Mouse (Mus musculus) thymus, adult 2 months (tissue): ENCODE results near the gene Rxfp2. TPM values are rescaled to one million over a fixed set of nuclear protein-coding genes. Genes with fewer than 3 reads are reported as not detected.
A peak's percentile ranks its signal among the peaks of the same experiment; 100 is the strongest.

ENCODE experiments used
- DNase-seq: peaks from one replicate; pipeline ENCODE4 v3.0.0; 2021
- H3K27ac ChIP-seq: fragments of 200-500 bp; 2 replicates; pipeline ENCODE4 v1.5.1; 2012; ENCODE audit warnings: low read length, control low read depth; ENCODE audit not compliant: control insufficient read depth, insufficient read depth
- H3K27me3 ChIP-seq: fragments of 200-500 bp; 2 replicates; pipeline ENCODE4 v1.6.1; 2012; ENCODE audit warnings: mild to moderate bottlenecking, low read length, moderate library complexity, mixed read lengths; ENCODE audit not compliant: control insufficient read depth, insufficient read depth
- H3K36me3 ChIP-seq: fragments of 200-500 bp; 2 replicates; pipeline ENCODE4 v1.6.1; 2012; ENCODE audit warnings: mild to moderate bottlenecking, low read length, moderate library complexity; ENCODE audit not compliant: control insufficient read depth, insufficient read depth
- H3K4me1 ChIP-seq: fragments of 200-500 bp; replicated peaks from 2 replicates; pipeline ENCODE4 v1.6.1; 2012; ENCODE audit warnings: low read length; ENCODE audit not compliant: control insufficient read depth, insufficient read depth
- H3K4me3 ChIP-seq: fragments of 200-500 bp; 2 replicates; pipeline ENCODE4 v1.5.1; 2012; ENCODE audit warnings: mild to moderate bottlenecking, low read length, control low read depth, moderate library complexity; ENCODE audit not compliant: control insufficient read depth, insufficient read depth
- CTCF ChIP-seq: fragments of 200-500 bp; IDR thresholded peaks from 2 replicates; pipeline ENCODE4 v1.5.1; 2012; ENCODE audit warnings: mild to moderate bottlenecking, control low read depth, low read length, moderate library complexity, borderline replicate concordance; ENCODE audit not compliant: control insufficient read depth, poor library complexity, insufficient read depth; ENCODE audit errors: extremely low read depth
- POLR2A ChIP-seq: fragments of 200-500 bp; IDR thresholded peaks from 2 replicates; pipeline ENCODE4 v1.6.1; 2012; ENCODE audit warnings: mild to moderate bottlenecking, low read length, control low read depth, moderate library complexity; ENCODE audit not compliant: control insufficient read depth, poor library complexity, insufficient read depth; ENCODE audit errors: extremely low read depth
- WGBS: fragments of 180-500 bp; shearing (Covaris S2); methylation state at CpG from one replicate; pipeline ENCODE4 v1.1.7; 2018; 5-methylcytosine and 5-hydroxymethylcytosine counted together
- polyA plus RNA-seq: library from polyadenylated mRNA; depleted of rRNA; stranded (reverse); fragments of >200 nt; gene quantifications from 2 replicates; pipeline ENCODE4 v1.2.3, GENCODE M21; 2012

Gene Rxfp2
- polyA plus RNA-seq, 1 experiment = 0.26 TPM

GRCm38 (mm10) chr5:150036286-150036685 is 17.8 kb downstream of the Rxfp2 start:
- Histone ChIP-seq H3K36me3 (no peaks in the 10 kb centered on the region), H3K4me1 (no peaks in the 10 kb centered on the region), H3K4me3 (no peak overlapping the region), H3K27me3 (no peaks in the 10 kb centered on the region), H3K27ac (no peak overlapping the region)
- WGBS = 93% methylated on average over 8 of the region's 8 CpGs
- no peak for TF ChIP-seq CTCF
- no peak for TF ChIP-seq POLR2A
- no peak for DNase-seq

- 67% methylated on average over 4 of the region's 4 CpGs for WGBS
- Histone ChIP-seq H3K27ac (no peak overlapping the region), H3K27me3 (no peaks in the 10 kb centered on the region), H3K4me3 (no peak overlapping the region), H3K4me1 (no peaks in the 10 kb centered on the region), H3K36me3 (no peaks in the 10 kb centered on the region)
- DNase-seq = no peak
- TF ChIP-seq CTCF (no peak), POLR2A (no peak)
These were observed 18.4 kb downstream of the Rxfp2 start for GRCm38 (mm10) chr5:150036918-150037317.

- no peak overlapping the region for H3K4me3 ChIP-seq
- WGBS = 83% methylated on average over 2 of the region's 2 CpGs
- no peaks in the 10 kb centered on the region for H3K36me3 ChIP-seq
- no peak overlapping the region for H3K27ac ChIP-seq
- DNase-seq = no peak
- no peak for TF ChIP-seq POLR2A
- no peak for TF ChIP-seq CTCF
- no peaks in the 10 kb centered on the region for H3K4me1 ChIP-seq
- H3K27me3 ChIP-seq = no peaks in the 10 kb centered on the region
These were observed 26.1 kb downstream of the Rxfp2 start for GRCm38 (mm10) chr5:150044533-150044932.

- H3K36me3 ChIP-seq = no peaks in the 10 kb centered on the region
- DNase-seq = no peak
- TF ChIP-seq CTCF = no peak
- no peak for TF ChIP-seq POLR2A
- no peaks in the 10 kb centered on the region for H3K27me3 ChIP-seq
- H3K27ac ChIP-seq = no peak overlapping the region
- no peak overlapping the region for H3K4me3 ChIP-seq
- 82% methylated on average over 15 of the region's 15 CpGs for WGBS
- H3K4me1 ChIP-seq = no peaks in the 10 kb centered on the region
These were observed 28.0 kb downstream of the Rxfp2 start for GRCm38 (mm10) chr5:150046438-150046837.

GRCm38 (mm10) chr5:150049946-150050345 is 31.5 kb downstream of the Rxfp2 start:
- Histone ChIP-seq H3K4me3 (no peak overlapping the region), H3K27ac (no peak overlapping the region), H3K4me1 (no peaks in the 10 kb centered on the region), H3K27me3 (no peaks in the 10 kb centered on the region), H3K36me3 (no peaks in the 10 kb centered on the region)
- DNase-seq = no peak
- 62% methylated on average over 7 of the region's 7 CpGs for WGBS
- TF ChIP-seq CTCF = no peak
- TF ChIP-seq POLR2A = no peak

- TF ChIP-seq POLR2A (no peak), CTCF (peak; percentile 25; the same call in 1 of the 2 replicates)
- peak; percentile 48 for DNase-seq
- Histone ChIP-seq H3K4me1 (no peaks in the 10 kb centered on the region), H3K27ac (no peak overlapping the region), H3K36me3 (no peaks in the 10 kb centered on the region), H3K4me3 (no peak overlapping the region), H3K27me3 (no peaks in the 10 kb centered on the region)
- WGBS = 69% methylated on average over 5 of the region's 5 CpGs
These were observed 33.4 kb downstream of the Rxfp2 start for GRCm38 (mm10) chr5:150051828-150052227.

- Histone ChIP-seq H3K27ac (no peak overlapping the region), H3K27me3 (no peaks in the 10 kb centered on the region), H3K4me3 (no peak overlapping the region), H3K4me1 (no peaks in the 10 kb centered on the region), H3K36me3 (no peaks in the 10 kb centered on the region)
- WGBS = 93% methylated on average over 4 of the region's 4 CpGs
- TF ChIP-seq POLR2A = no peak
- no peak for TF ChIP-seq CTCF
- no peak for DNase-seq
These were observed 34.8 kb downstream of the Rxfp2 start for GRCm38 (mm10) chr5:150053294-150053693.
